Mouse (Mus musculus) myocyte (in vitro differentiated cells): ENCODE measurements around the gene Camta1. TPM values are rescaled to one million over a fixed set of nuclear protein-coding genes. Genes with fewer than 3 reads are reported as not detected.

Source experiments
- H3K27me3 ChIP-seq: one replicate; pipeline ENCODE4 v1.6.1; 2011; ENCODE audit not compliant: control insufficient read depth, insufficient read depth, insufficient read length
- H3K36me3 ChIP-seq: one replicate; pipeline ENCODE4 v1.6.1; 2011; ENCODE audit not compliant: control insufficient read depth, insufficient read depth
- H3K4me2 ChIP-seq: one replicate; pipeline ENCODE4 v1.6.1; 2011; ENCODE audit warnings: low read depth, control low read depth
- H3K4me3 ChIP-seq: one replicate; pipeline ENCODE4 v1.5.1; 2011; ENCODE audit warnings: mild to moderate bottlenecking, control low read depth, moderate library complexity
- H3K79me2 ChIP-seq: one replicate; pipeline ENCODE4 v1.6.1; 2011; ENCODE audit not compliant: control insufficient read depth, insufficient read depth
- H3ac ChIP-seq: one replicate; pipeline ENCODE4 v1.6.1; 2011; ENCODE audit not compliant: control insufficient read depth, insufficient read length
- CEBPB ChIP-seq: IDR thresholded peaks from 2 replicates; pipeline ENCODE4 v1.6.1; 2011; ENCODE audit warnings: mild to moderate bottlenecking, moderate library complexity; ENCODE audit not compliant: poor library complexity, insufficient read depth, severe bottlenecking
- E2F4 ChIP-seq: IDR thresholded peaks from one replicate; pipeline ENCODE4 v1.6.1; 2011; ENCODE audit warnings: mild to moderate bottlenecking, control low read depth, moderate library complexity; ENCODE audit not compliant: insufficient read depth
- MAX ChIP-seq: IDR thresholded peaks from one replicate; pipeline ENCODE4 v1.6.1; 2011; ENCODE audit warnings: low read depth, mild to moderate bottlenecking, control low read depth
- MYOD1 ChIP-seq, 3 experiments: IDR thresholded peaks; one replicate each; pipeline ENCODE4 v1.6.1; 2011; ENCODE audit warnings: control low read depth in 2 of 3, low read depth in 2 of 3, mild to moderate bottlenecking in 2 of 3, moderate library complexity in 1 of 3; ENCODE audit not compliant: insufficient read length in 2 of 3, control insufficient read depth in 1 of 3
- MYOG ChIP-seq, 3 experiments: IDR thresholded peaks; one replicate each; pipeline ENCODE4 v1.6.1; 2011; ENCODE audit warnings: control low read depth in 2 of 3, low read depth in 2 of 3, mild to moderate bottlenecking in 2 of 3; ENCODE audit not compliant: insufficient read length in 2 of 3, control insufficient read depth in 1 of 3, insufficient read depth in 1 of 3
- POLR2A ChIP-seq: IDR thresholded peaks from one replicate; pipeline ENCODE4 v1.6.1; 2011; ENCODE audit warnings: low read depth, mild to moderate bottlenecking, control low read depth, moderate library complexity; ENCODE audit not compliant: insufficient read length
- POLR2AphosphoS2 ChIP-seq: IDR thresholded peaks from one replicate; pipeline ENCODE4 v1.6.1; 2011; ENCODE audit warnings: low read depth, control low read depth; ENCODE audit not compliant: insufficient read length
- REST ChIP-seq: IDR thresholded peaks from one replicate; pipeline ENCODE4 v1.6.1; 2011; ENCODE audit warnings: mild to moderate bottlenecking, control low read depth, moderate library complexity; ENCODE audit not compliant: insufficient read depth, insufficient read length
- SRF ChIP-seq: IDR thresholded peaks from one replicate; pipeline ENCODE4 v1.6.1; 2011; ENCODE audit warnings: low read depth; ENCODE audit not compliant: control insufficient read depth, insufficient read length
- TCF12 ChIP-seq: IDR thresholded peaks from one replicate; pipeline ENCODE4 v1.6.1; 2011; ENCODE audit warnings: mild to moderate bottlenecking, control low read depth; ENCODE audit not compliant: poor library complexity, insufficient read depth, severe bottlenecking
- TCF3 ChIP-seq: IDR thresholded peaks from one replicate; pipeline ENCODE4 v1.6.1; 2011; ENCODE audit warnings: low read depth, control low read depth; ENCODE audit not compliant: insufficient read length
- USF1 ChIP-seq: IDR thresholded peaks from one replicate; pipeline ENCODE4 v1.6.1; 2011; ENCODE audit warnings: low read depth, mild to moderate bottlenecking, control low read depth, moderate library complexity
- polyA plus RNA-seq: library from polyadenylated mRNA; unstranded; fragments of >200 nt; fragmentation: generic; extraction: Trizol; gene quantifications from one replicate; pipeline ENCODE4 v1.2.1, GENCODE M21; 2012; ENCODE audit warnings: missing spikeins

The Camta1 gene
- polyA plus RNA-seq, 1 experiment = 40.6 TPM

DNA sequence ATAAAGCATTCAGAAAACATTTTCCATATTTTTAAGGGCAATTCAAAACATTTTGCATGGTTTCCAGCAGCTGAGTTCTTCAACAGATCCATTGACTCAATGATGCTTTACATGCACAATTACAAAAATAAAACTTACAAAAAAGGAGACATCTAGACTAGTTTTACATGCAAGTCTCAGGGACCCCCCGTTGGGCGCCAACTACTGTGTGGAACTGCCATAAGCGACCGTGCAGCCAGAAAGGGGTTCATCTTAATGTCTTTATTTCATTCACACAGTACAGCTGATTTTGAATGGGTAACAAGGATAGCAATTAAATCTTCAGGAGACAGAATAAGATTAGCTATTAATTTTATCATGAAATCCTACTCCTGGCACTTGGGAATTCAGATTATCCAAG is 802.1 kb downstream of the Camta1 start:
- TF ChIP-seq E2F4 (no peak), SRF (no peak), TCF3 (no peak), TCF12 (no peak), MAX (no peak), USF1 (no peak), REST (no peak), CEBPB (no peak), MYOD1 (IDR thresholded peaks at IDR 0.05; ENCODE audit: control insufficient read depth in 1 of 3, insufficient read length in 2 of 3, low read depth in 2 of 3) (no peak), POLR2A (no peak), POLR2AphosphoS2 (no peak), MYOG (IDR thresholded peaks at IDR 0.05; ENCODE audit: control insufficient read depth in 1 of 3, insufficient read depth in 1 of 3, insufficient read length in 2 of 3, low read depth in 2 of 3) (no peak)
- H3K79me2 ChIP-seq = peaks cover 20% of the 10 kb centered on the region
- H3ac ChIP-seq = no peak overlapping the region
- peaks cover 11% of the 10 kb centered on the region for H3K27me3 ChIP-seq
- H3K4me2 ChIP-seq = no peak overlapping the region
- H3K4me3 ChIP-seq = no peak overlapping the region
- peaks cover 5% of the 10 kb centered on the region for H3K36me3 ChIP-seq

DNA sequence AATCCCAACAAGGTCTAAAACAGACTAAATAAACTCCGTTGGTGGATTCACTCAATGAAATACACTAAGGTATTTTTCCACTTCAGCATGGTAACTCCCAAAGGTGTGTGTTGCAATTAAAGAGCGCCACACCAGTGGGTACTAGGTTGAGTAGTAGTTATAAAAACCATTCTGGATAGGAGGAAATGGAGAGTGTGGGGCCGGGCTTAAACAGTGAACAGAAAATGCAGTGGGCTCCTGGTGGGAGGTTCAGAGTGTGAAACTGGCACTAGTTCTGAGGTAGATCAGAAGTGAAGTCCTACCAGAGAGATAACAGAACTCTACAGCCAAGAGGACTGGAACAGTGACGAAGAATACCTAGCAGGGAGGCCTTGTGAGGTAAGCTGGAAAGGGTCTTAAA is 803.0 kb downstream of the Camta1 start:
- Histone ChIP-seq H3ac (no peak overlapping the region), H3K36me3 (peaks cover 10% of the 10 kb centered on the region), H3K27me3 (peaks cover 5% of the 10 kb centered on the region), H3K79me2 (peaks cover 20% of the 10 kb centered on the region), H3K4me2 (peak overlapping the region; percentile 88), H3K4me3 (peak overlapping the region; percentile 33)
- no peak for TF ChIP-seq SRF
- no peak for TF ChIP-seq MYOG (IDR thresholded peaks at IDR 0.05; ENCODE audit: control insufficient read depth in 1 of 3, insufficient read depth in 1 of 3, insufficient read length in 2 of 3, low read depth in 2 of 3)
- TF ChIP-seq POLR2AphosphoS2 = no peak
- TF ChIP-seq MAX = no peak
- TF ChIP-seq REST = no peak
- TF ChIP-seq CEBPB = no peak
- TF ChIP-seq POLR2A = no peak
- TF ChIP-seq E2F4 = no peak
- no peak for TF ChIP-seq MYOD1 (IDR thresholded peaks at IDR 0.05; ENCODE audit: control insufficient read depth in 1 of 3, insufficient read length in 2 of 3, low read depth in 2 of 3)
- TF ChIP-seq TCF3 = no peak
- TF ChIP-seq USF1 = no peak
- TF ChIP-seq TCF12 = no peak

DNA sequence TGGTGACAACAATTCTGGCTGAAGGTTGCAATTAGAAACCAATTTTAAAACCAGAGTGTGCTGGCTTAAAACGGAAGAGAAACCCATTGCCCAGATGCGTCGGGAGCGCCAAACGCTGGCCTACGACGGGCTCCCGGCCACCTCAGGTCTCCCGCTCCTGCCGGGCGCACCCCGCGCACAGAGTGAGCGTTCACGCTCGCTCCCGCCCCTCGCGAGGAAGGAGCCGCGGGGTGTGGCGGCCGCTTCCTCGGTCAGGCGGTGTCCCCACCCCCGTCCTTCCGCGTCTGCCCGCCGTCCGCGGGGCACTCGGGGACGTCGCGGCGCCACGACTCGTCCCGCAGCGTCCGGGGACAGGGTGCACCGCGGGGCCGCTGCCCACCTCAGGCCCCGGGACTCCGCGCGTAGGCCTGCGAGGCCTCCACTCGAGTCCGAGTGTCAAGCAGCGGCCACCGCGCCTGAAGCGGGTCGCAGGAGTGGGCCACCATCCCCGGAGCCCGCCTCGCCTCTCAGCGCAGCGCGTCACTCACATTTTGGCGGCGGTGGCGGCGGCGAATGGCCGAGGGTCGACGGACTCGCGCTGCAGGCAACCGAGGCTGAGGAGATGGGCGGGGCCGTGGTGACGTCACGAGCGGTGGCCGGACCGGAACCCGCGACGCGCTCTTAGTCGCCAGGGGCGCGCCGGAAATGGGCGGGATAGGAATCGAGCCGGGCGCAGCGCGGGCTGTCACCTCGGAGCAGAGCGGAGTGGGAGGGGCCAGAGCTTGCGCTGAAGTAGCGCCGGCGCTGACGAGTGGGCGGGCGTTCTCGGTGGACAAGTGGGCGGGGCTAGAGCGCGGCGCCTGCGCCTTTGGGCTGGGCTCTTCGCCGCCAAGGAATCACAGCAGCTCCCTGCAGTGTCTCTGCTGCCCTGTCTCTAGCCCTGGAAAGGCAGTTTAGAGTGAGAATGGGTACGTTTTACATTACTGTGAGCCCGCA is 804.0 kb downstream of the Camta1 start, which contains the start of gene Vamp3:
TSS of gene Vamp3 (minus strand) at position 617 of the 975 bp plus-strand sequence.
- Histone ChIP-seq H3K4me3 (peak within 1 kb of the TSS; percentile 33), H3K27me3 (peaks cover 2% of the 10 kb centered on the region), H3K79me2 (peaks cover 21% of the 10 kb centered on the region), H3K4me2 (peak within 1 kb of the TSS; percentile 88), H3ac (peak within 1 kb of the TSS; percentile 77), H3K36me3 (peaks cover 10% of the 10 kb centered on the region)
- TF ChIP-seq POLR2AphosphoS2 (peak; percentile 86), CEBPB (no peak), E2F4 (peak; percentile 30), USF1 (no peak), REST (no peak), MYOG (IDR thresholded peaks at IDR 0.05; ENCODE audit: control insufficient read depth in 1 of 3, insufficient read depth in 1 of 3, insufficient read length in 2 of 3, low read depth in 2 of 3) (no peak), SRF (peak; percentile 76), MYOD1 (IDR thresholded peaks at IDR 0.05; ENCODE audit: control insufficient read depth in 1 of 3, insufficient read length in 2 of 3, low read depth in 2 of 3) (no peak), POLR2A (peak; percentile 65), TCF12 (no peak), MAX (no peak), TCF3 (no peak)

DNA sequence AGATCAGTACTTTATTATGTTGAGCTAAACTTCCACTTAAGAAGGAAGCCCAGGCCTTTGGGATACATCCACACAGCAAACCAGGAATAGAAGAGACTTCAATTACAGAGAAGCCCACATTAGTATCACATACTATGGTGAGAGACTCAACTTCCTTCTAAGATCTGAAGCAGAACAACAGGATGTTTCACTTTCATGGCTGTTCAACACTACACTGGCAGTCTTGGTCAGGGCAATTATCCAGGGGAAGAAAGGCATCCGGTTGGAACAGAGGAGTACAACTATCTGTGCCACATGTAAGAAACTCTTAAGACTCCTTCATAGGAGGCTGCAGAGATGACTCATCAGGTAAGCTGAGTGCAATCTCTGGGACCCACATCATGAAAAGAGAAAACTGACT is 810.5 kb downstream of the Camta1 start:
- Histone ChIP-seq H3K36me3 (peaks cover 27% of the 10 kb centered on the region), H3K79me2 (peaks cover 24% of the 10 kb centered on the region), H3K4me3 (no peak overlapping the region), H3K27me3 (no peaks in the 10 kb centered on the region), H3ac (no peak overlapping the region), H3K4me2 (peak overlapping the region; percentile 36)
- TF ChIP-seq MYOD1 (IDR thresholded peaks at IDR 0.05; ENCODE audit: control insufficient read depth in 1 of 3, insufficient read length in 2 of 3, low read depth in 2 of 3) = no peak
- TF ChIP-seq SRF = no peak
- no peak for TF ChIP-seq POLR2AphosphoS2
- TF ChIP-seq CEBPB = no peak
- no peak for TF ChIP-seq POLR2A
- no peak for TF ChIP-seq MAX
- no peak for TF ChIP-seq MYOG (IDR thresholded peaks at IDR 0.05; ENCODE audit: control insufficient read depth in 1 of 3, insufficient read depth in 1 of 3, insufficient read length in 2 of 3, low read depth in 2 of 3)
- no peak for TF ChIP-seq E2F4
- no peak for TF ChIP-seq TCF3
- TF ChIP-seq USF1 = no peak
- TF ChIP-seq TCF12 = no peak
- TF ChIP-seq REST = no peak
